Comparison of ENCODE assay signal across 8 mouse cellular contexts in genomic region chr1:73862323-73863073, GRCm38 (mm10).
DNase-seq lines count a peak whose midpoint lies in the region; ATAC-seq and TF ChIP-seq lines count a peak whose summit lies in the region.

No protein-coding gene starts in this region.

- H3K27me3 ChIP-seq in cerebellum, adult 2 months (ENCODE audit: control insufficient read depth, insufficient read depth, low read length), result no peaks in the 10 kb centered on the region
- H3K27me3 ChIP-seq in hindbrain, embryonic 13.5 days, result no peaks in the 10 kb centered on the region
- no peaks in the 10 kb centered on the region for H3K27me3 ChIP-seq in stomach, embryonic 14.5 days (ENCODE audit: control insufficient read depth, insufficient read depth, low read length)

- H3K4me1 ChIP-seq in cerebellum, adult 2 months (ENCODE audit: control insufficient read depth, insufficient read depth, low read length), result peaks cover 3% of the 10 kb centered on the region; the same call in 1 of the 2 replicates
- peaks cover 11% of the 10 kb centered on the region for H3K4me1 ChIP-seq in hindbrain, embryonic 13.5 days (replicated peaks)
- H3K4me1 ChIP-seq in stomach, embryonic 14.5 days (ENCODE audit: control insufficient read depth, insufficient read depth, low read length), result peaks cover 9% of the 10 kb centered on the region; the same call in 1 of the 2 replicates

- H3K4me2 ChIP-seq in hindbrain, embryonic 13.5 days, result peak overlapping the region; percentile 9; the same call in 1 of the 2 replicates
- H3K4me2 ChIP-seq in stomach, embryonic 14.5 days (replicated peaks; ENCODE audit: low read depth, low read length), result peak overlapping the region; percentile 28; the same call in 1 of the 2 replicates

- no peak for TF ChIP-seq POLR2A in cerebellum, adult 2 months (IDR thresholded peaks at IDR 0.05; ENCODE audit: borderline replicate concordance, insufficient read depth, low read length)

- H3K9me3 ChIP-seq in hindbrain, embryonic 13.5 days, result no peaks in the 10 kb centered on the region
- H3K9me3 ChIP-seq in stomach, embryonic 14.5 days (ENCODE audit: control insufficient read depth, low read depth, low read length), result no peaks in the 10 kb centered on the region

- no peaks in the 10 kb centered on the region for H3K36me3 ChIP-seq in hindbrain, embryonic 13.5 days
- H3K36me3 ChIP-seq in stomach, embryonic 14.5 days (ENCODE audit: control insufficient read depth, insufficient read depth, low read length), result no peaks in the 10 kb centered on the region

- no peak overlapping the region for H3K4me3 ChIP-seq in cerebellum, adult 2 months (replicated peaks; ENCODE audit: insufficient read depth, low read depth, low read length)
- H3K4me3 ChIP-seq in hindbrain, embryonic 13.5 days, result no peak overlapping the region
- no peak overlapping the region for H3K4me3 ChIP-seq in stomach, embryonic 14.5 days (ENCODE audit: low read depth, low read length)

- no peak overlapping the region for H3K27ac ChIP-seq in cerebellum, adult 2 months (ENCODE audit: insufficient read depth, low read length)
- H3K27ac ChIP-seq in hindbrain, embryonic 13.5 days, result peak overlapping the region; percentile 40; the same call in 1 of the 2 replicates
- peak overlapping the region; percentile 40 for H3K27ac ChIP-seq in stomach, embryonic 14.5 days (ENCODE audit: low read length)

- 49% methylated on average over 15 of the region's 15 CpGs for whole genome bisulfite sequencing in cerebellum, adult 2 months
- WGBS in hindbrain, embryonic 13.5 days, result 15% methylated on average over 15 of the region's 15 CpGs
- WGBS in stomach, embryonic 14.5 days, result 6% methylated on average over 15 of the region's 15 CpGs

- TF ChIP-seq CTCF in cerebellum, adult 2 months (IDR thresholded peaks at IDR 0.05; ENCODE audit: borderline replicate concordance, insufficient read depth, low read depth, low read length), result peak; percentile 38; the same call in 1 of the 2 replicates

- peak in 1 of 2 experiments; percentile 9 for DNase-seq in cerebellum, adult 2 months
- no peak for DNase-seq in cerebellum, adult 9-11 months
- peak; percentile 48 to 63 for DNase-seq in adrenal gland, postnatal 36 days
- DNase-seq in forelimb bud, embryonic 11.5 days (ENCODE audit: low read depth, low spot score), result peak; percentile 89
- peak; percentile 30 to 32 for DNase-seq in layer of hippocampus, postnatal 36 days
- peak; percentile 87 for DNase-seq in mesoderm, embryonic 11.5 days (ENCODE audit: low read depth, low spot score)

- H3K9ac ChIP-seq in hindbrain, embryonic 13.5 days, result 0 out of 2 replicates have a peak overlapping the region, but pooled peaks have one; percentile 29
- H3K9ac ChIP-seq in stomach, embryonic 14.5 days (replicated peaks; ENCODE audit: low read depth, low read length), result peak overlapping the region; percentile 31

- ATAC-seq in hindbrain, embryonic 13.5 days (ENCODE audit: low FRiP score), result peak; percentile 91
- peak; percentile 100 for ATAC-seq in stomach, embryonic 14.5 days (ENCODE audit: insufficient number of reproducible peaks, insufficient read depth, low FRiP score, low read depth)
